Mouse (Mus musculus) kidney, adult 18-20 months (tissue): Measurements from ENCODE around the gene Cfap97d2.
A peak's percentile ranks its signal among the peaks of the same experiment; 100 is the strongest.

ENCODE experiments used
- DNase-seq: peaks from one replicate; pipeline ENCODE4 v3.0.0; 2021

The Cfap97d2 gene

DNA sequence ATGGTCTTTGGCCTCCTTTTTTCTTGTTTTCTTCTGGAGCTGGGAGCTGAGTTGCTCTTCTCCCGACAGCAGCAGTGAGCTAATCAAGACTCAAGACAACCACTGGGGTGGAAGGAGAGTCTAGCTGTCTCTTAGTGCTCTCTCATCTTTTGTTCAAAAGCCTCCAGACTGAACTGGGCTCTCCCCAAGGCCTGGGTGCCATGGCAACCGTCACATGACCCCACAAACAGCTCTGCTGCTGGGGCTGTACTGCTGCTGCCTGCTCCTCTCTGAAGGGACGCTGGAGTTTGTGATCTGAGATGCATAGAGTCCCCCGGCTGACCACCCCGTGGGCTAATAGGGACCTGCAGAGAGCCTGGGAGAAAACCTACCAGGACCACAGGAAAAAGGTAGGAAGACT is at the start of gene Cfap97d2:
Gene Cfap97d2 (plus strand): TSS at position 222 of the 400 bp plus-strand sequence.
- no peak for DNase-seq

DNA sequence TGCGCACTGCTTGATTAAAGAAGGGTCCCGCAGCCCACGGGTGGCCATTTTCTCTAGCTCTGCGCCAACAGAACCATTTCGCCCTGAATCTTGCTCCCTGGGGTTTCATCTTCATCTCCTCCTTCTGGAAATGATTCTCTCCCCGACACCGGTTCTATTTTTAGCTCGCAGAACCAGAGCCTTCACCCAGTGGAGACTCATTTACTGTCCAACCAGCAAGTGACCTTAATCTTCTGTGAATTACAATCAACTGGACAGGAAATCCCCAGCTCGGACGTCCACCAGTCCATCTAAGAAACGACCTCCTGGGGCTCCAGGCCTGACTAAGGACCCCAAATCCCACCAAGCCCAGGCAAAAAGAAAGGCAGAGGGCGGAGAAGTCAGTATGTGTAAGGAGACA is 48.2 kb upstream of the Cfap97d2 start:
- DNase-seq, result no peak

DNA sequence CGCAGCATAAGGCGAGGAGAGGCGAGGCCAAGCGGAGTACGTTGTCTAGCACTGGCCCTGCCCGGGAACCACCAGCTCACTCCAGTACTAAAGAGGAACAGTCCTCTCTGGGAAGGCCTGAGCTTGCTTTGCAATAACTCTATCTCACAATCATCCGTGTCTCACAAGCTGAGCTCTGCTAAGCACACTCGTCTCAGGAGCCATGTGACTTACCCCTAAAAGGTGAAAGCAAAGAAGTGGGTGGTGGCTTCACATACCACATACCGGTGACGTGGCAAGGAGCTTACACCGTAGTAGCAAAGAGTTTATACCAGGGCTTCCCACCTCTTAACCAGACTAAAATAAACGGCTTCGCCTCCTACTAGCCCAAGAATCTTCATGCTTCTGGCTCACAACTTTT is 45.4 kb upstream of the Cfap97d2 start:
- DNase-seq, result no peak

DNA sequence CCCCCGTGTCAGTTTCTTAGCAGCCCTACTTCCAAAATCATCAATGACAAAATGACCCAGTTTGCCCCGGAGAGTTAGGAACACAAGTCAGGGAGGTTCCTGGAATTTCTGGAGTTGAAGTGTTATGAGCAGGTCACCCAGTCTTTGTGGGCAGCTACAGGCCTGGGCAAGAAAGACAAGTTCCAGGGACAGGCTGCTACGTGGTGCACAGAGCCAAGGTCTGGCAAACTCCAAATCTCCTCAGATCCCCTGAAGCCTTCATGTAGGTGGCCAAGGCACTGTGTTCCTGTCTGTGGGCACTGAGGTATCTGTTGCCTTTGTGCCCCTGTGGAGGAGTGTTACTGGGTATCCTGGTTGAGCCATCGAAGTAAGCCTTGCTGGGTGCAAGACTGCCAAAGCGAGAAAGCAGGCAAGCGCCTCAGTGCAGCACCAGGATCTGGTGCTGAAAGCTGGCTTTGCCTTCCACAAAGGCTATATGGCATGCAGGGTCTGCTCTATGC is 40.9 kb upstream of the Cfap97d2 start:
- no peak for DNase-seq

DNA sequence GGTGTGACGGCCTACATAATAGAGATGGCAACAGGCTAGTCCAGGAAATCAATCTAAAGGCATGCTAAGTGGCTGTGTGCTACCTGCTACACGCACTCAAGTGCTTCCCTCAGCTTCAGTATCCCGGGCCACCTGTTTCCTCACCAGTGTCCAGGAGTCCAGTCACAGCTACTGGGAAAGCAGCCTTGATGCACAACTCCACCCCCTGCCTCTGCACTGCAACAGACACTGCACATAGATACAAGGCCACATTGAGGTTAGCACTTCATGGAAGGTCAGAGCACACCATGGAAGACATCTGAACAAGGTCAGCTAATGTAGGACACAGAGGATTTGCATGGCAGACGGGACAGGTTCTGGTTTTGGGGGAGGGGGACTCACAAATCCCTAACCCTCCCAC is 40.2 kb upstream of the Cfap97d2 start:
- no peak for DNase-seq

DNA sequence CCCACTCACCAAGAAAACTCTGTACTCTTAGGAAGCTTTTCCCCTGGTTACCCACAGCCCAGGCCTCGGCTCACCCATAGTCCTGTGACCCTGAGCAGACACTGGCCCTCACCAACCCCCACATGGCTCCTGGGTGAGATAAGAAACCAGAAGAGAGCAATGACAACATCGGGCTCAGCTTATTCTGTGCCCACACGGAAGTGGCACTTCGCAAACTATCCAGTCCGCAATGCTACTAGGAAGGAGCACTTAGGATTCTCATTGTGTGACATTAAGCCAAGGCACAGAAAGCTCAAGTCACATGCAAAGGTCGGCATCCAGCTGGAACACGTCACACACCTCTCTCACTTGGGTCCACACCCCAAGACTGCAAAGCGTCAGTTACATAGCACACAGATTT is 39.7 kb upstream of the Cfap97d2 start:
- no peak for DNase-seq

DNA sequence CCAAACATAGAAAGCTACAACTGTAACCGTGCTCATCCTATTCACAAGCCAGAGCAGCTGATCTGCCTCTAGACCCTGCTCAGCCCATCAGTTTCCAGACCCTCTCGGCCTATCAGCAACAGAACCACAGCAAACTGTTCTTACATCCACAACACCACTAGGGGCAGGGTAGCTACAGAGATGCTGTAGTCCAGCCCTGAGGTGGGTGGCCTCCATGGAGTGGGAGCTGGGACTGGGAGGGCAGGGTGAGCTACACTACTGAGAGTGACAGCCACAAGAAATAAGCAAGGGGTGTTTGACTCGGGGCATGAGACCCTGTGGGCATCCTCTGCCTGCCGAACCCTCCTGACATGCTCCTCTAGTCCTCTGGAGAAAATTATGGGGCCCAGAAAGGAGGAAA is 37.8 kb upstream of the Cfap97d2 start:
- DNase-seq, result no peak

DNA sequence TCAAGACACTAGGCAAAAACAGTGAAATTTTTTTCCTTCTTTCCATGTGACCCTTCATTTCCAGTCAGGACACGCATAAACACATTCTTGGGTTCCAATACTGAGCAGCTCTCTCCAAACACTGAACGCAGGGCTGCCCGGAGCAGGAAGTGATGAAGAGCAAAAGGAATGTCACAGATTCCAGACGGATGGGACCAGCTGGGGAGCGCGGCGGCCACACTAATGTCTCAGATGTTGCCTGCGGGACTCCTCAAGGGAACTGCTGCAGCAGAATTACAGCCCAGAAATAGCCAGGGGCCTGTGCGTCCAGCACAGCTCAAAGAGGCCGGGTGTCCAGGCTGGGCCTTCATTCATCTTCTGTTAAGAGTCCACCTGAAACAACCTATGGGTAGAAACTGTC is 37.3 kb upstream of the Cfap97d2 start:
- DNase-seq, result peak; percentile 32

DNA sequence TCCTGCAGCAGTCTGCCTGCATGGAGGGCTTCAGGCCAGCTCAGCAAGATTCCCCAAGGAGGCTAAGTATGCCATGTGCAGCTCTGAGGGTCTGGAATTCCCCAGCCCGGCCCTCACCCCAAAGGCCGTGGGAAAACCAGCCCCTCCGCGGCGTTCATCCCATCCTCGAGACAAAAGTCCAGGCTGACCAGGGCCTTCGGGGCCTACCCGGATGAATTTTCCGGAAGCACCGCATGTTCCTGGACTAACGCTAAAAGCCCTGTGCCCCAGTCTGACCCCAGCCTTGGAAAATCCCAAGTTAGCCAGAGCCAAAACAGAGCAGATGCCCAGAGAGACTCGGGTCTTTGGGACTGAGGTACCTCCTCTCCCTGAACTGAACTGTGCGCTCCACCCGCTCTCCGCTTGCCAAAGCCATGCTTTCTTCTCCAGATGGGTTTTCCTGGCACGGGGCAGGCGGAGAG is 35.6 kb upstream of the Cfap97d2 start:
- DNase-seq, result peak; percentile 28

DNA sequence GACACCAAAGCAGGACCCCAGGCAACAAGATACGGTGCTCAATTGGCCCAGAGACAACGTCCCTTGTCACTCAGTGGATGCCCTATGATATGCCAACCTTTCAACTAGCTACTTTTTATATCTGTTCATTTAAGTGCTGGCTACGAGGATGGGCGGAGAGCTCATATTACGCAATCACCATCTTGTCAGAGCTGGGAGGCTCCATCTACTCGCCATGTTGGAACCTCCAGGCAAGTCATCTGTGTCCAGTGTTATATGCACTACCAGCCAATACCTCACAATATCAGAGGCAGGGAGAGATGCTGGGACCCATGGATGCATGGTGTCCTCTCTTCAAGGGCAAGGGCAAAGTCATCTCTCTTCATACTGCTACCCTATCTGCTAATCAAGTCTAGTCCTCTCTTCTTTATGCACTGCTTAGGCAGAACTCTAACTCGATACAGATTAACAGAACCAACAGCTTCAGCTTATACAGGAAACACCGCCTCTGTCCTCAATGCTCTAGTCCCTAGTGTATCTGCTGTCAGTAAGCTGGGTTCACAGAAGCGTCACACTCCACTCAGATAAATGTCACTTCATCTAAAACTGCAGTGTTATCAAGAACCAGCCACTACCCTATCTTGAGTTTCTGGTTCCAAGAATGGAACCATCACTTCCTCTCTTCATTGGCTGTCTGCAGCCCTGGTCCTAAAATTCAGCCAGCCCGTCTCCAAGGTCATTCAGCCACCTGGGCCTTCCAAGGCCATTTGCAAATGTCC is 34.3 kb upstream of the Cfap97d2 start:
- DNase-seq, result no peak

DNA sequence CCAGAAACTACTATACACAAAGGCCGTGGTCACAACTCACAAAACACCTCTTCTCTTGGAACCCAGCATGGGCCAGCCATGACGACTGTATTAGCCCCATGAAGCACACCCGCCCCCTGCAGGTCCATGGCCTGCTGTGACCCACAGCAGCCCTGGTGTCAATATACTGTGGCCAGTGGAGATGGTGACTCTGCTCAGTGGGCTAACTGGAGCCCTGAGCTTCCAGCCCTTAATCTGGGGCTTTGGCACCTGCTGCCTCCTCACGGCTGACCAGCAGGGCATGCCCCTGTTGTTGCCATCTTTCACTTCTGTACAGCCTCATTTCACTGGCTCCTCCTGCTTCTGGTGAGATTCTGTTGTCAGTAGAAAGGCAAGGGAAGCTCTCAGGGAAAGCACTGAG is 32.5 kb upstream of the Cfap97d2 start:
- DNase-seq, result no peak

DNA sequence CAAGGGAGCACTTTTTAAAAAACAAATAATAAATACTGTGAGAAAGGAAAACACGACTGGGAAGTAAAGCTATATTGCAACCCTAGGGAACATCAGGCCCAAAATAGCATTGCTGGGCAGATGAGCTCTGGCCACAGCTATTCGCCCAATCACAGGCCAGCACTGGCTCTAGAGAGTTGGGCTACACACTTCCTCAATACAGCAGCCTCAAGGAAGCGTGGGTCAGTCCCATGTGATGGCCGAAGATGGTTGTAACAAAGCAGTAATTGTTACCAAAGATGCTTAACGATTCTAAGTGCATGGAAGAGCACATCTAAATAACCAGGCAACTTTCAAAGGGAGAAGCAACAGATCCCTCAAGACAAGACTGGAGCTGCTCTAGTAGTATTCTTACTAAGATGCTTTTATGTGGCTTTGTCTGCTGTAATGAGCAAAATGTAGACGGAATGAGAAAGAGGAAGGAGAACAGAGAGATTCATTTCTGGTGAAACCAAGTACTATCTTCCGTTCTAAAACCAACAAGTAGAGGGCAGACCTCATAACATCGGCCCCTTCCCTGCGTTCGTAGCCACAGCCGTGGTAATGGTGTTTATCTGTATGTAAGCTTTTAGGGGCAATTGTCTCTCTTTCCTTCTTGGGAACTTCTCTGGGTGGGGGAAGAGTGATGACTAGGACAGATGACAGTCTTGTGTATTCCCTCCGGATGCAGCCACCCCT is 31.2 kb upstream of the Cfap97d2 start:
- DNase-seq, result no peak

DNA sequence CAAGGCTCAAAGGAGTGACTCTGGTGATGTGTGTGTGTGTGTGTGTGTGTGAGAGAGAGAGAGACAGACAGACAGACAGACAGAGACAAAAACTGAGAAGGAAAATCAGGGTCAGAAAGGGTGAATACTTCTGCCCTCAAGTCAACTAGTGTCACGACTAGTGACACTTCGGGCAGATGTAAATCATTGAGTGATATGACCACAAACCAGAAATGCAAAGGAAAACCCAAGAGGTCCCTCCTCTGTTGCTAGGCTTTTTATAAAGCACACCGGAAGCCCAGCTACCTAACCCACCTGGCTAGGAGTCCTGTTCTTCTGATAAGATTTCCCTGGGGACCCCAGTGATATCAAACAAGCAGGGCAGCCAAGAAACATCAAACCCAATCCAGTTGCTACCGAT is 30.6 kb upstream of the Cfap97d2 start:
- no peak for DNase-seq

DNA sequence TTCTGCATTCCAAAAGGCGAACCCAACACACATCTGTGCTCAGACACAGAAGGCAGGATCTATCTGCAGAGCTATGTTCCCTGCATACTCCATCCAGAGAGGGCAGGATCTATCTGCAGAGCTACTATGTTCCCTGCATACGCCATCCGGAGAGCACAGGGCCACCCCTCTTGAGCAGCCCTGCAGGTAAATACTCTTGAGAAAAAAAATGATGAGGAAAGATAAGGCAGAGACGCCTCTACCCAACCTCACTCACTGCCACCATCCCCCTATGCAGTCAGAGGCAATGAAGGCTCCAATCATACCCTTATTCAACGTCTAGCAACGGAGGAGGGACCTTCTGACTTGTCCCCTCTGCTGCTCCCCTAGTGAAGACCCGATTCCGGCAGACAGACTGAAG is 30.2 kb upstream of the Cfap97d2 start:
- DNase-seq, result no peak

DNA sequence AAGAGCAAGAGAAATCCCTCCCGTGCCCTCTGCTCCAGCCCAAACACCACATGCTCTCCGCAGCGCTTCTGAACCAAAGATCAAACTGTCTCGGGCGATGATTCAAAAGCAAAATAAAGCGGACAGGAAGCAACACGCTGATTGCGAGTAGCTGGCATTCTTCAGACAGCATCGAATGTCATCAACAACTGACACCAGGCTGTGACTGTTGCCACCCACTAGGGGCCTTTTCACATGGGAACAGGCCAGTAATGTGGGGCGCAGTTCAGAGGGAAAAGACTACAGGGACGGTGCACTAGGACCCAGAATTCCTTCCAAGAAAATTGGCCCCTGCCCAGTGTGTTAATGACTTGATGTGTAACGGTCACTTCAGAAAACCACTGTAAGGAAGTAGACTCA is 29.4 kb upstream of the Cfap97d2 start:
- peak; percentile 65 for DNase-seq

DNA sequence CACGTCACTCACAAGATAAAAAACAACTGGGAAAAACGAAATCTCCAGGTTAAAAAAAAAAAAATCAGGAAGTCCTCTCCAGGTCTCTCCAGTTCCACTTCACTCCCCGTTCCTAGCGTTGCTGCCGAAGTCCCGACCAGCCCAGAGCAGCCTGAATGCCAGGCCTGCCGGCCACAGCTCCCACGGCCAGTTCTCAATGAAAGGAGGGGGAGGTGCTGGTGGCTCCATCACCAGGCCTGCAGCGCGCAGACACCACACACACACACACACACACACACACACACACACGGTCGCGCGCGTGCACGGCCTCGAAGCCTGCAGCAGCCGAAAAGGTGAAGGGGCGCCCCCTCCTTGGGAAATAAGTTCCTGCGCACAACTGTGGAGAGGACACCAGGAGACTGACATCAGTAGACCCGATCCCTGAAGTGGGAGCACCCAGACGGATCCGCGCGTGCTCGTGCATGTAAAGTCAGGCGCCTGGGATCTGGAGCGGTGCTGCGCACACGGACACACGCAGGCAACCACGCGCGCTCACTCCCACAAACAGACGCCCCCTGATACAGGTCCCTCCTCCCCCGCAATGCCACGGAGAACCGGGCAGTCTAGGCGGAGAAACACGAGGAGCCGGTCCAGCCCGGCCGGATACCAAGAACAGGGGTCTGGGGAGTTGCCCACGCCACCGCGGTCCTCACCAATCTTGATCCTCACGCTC is 28.8 kb upstream of the Cfap97d2 start:
- DNase-seq, result peak; percentile 51

DNA sequence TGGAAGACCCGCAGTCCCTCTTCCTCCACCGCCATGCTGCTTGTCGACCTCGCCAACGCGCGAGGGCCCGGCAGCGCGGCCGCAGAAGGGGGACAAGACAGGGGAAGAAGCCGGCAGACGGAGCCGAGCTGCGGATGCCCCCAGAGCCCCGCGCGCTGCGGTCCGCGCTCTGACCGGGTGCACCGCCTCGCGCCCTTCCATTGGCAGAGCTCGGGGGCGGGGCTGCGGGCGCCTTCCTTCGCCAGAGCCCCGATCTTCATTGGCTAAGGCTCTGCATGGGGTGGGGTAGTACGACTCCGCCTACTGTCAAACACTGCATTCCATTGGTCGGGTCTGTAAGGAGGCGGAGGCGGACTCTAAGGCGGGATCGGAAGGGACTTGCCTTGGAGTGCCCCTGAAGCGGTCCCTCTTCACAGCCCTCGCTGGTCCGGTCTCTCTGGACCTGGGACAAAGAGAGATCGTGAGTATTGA is 28.2 kb upstream of the Cfap97d2 start, which contains the start of gene Rasa3:
Gene Rasa3 (minus strand): TSS at position 191 of the 471 bp plus-strand sequence.
- peak; percentile 93 for DNase-seq

DNA sequence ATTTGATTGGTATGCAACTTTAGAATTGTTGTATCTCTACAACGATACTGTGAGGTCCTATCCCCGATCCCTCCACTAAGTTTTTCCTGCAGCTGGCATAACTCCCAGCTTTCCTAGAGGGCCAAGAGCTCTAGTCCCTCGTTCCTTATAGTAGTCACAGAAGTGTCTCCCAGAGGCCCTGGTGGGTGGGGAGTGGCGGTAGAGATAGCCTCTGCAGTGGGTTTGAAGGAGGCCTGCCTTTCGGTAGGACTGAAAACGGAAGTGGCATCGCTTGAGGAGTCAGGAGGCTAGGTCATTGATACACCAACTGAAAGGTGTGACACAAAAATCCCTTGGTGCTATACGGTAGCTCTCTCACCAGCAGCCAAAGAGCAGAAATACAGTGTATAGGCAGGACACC is 27.5 kb upstream of the Cfap97d2 start:
- no peak for DNase-seq

DNA sequence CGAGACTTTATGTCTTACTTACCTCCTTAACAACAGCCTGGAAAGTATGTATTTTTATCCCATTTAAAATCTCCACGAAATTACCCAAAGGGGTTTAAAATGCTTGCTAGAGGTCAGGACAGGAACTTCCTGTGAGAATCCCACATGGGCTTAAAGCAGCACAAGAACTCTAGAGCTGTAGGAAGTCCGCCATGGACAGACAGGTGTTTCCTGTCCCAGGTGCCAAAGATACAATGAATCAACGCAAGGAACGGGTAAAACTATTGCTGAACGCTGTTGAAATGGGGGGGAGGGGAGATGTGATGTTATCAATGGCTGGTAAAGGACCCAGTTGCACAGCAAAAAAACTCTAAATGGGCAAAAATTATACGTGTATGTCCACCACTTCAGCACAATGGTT is 21.6 kb upstream of the Cfap97d2 start:
- DNase-seq, result no peak

DNA sequence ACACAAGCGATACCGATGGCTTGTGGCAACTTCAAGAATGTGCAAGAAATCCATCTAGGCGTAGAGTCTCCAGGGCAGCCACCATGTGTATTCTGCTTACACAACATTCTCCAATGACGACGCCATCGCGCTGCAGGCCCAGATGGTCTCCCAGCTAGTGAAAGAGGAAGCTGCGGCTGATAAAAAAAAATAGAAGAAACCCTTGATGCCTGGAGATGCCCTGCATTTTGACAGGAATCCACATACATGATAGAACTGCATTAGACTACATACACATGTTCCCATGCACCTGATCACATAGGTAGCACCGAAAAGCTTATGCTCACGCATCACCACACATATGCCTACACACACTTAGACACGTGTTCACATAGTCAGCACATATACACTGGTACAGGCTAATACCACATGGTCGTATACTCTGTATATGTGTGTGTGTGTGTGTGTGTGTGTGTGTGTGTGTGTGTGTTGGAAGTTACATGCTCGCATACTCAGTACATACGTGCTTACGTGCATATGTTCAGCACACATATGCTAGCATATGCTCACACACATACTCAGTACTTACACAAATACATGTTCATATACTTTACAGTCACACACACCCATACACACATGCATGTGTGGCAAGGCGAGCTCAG is 19.9 kb upstream of the Cfap97d2 start:
- no peak for DNase-seq

DNA sequence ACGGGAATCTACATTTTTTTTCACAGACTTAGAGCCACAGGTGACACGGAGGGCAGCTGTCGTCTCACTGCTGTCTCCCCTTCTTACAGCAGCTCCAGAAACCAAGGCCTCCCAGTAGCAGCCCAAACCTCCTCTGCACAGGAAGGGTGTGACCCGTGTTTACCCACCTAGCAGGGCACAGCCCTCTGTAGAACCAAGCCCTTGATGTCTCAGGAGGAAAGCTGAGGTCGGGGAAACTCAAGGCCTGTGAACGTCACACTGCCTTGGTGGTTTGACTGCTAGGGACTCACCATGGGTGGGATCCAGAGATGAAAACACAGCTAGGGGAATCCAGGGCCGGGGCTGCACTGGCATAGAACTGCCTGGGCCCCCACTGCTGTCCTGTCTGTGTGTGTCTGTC is 19.3 kb upstream of the Cfap97d2 start:
- no peak for DNase-seq

DNA sequence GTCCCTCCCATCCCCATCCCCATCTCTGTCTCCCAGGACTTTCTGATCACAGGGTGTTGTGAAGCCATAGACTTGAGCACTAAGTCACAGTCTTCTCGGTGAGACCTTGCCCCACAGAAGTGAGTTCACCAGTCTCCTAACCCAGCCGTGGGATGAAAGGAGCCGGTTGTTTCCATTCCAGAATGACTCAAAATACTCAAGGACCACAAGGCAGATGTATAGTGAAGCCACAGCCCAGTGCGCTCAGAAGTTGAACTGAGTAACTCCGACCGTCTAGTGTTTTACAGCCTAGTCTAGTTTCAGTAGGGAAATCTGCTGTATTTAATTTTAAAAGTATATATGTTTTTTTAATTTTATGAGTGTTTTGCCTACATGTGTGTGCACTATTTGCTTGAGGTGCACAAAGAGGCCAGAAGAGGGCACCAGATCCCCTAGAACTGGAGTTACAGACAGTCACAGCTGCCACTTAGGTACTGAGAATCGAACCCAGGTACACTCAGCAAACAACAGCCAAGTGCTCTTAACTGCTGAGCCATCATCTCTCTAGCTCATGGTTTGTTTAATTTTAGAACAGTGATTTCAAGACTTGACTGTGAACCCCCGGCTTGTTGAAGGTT is 18.5 kb upstream of the Cfap97d2 start:
- no peak for DNase-seq
